Mouse (Mus musculus): Measurements from ENCODE around the gene A630001G21Rik. TPM values are rescaled to one million over a fixed set of nuclear protein-coding genes. Genes with fewer than 3 reads are reported as not detected.
A peak's percentile ranks its signal among the peaks of the same experiment; 100 is the strongest.

The A630001G21Rik gene
- polyA plus RNA-seq, 1 experiment from 2014 or later = 0.97 TPM

- H3K4me2 ChIP-seq (replicated peaks; ENCODE audit: low read depth, low read length) = no peak overlapping the region
- ATAC-seq (ENCODE audit: insufficient number of reproducible peaks, insufficient read depth, low FRiP score, low read depth) = no peak
- no peaks in the 10 kb centered on the region for H3K4me1 ChIP-seq (ENCODE audit: control insufficient read depth, insufficient read depth, low read length)
- H3K36me3 ChIP-seq (ENCODE audit: control insufficient read depth, insufficient read depth, low read length) = no peaks in the 10 kb centered on the region
- H3K9me3 ChIP-seq (ENCODE audit: control insufficient read depth, low read depth, low read length) = no peaks in the 10 kb centered on the region
- no peaks in the 10 kb centered on the region for H3K27me3 ChIP-seq (ENCODE audit: control insufficient read depth, insufficient read depth, low read length)
- no peak overlapping the region for H3K4me3 ChIP-seq (ENCODE audit: low read depth, low read length)
- H3K9ac ChIP-seq (replicated peaks; ENCODE audit: low read depth, low read length) = no peak overlapping the region
- H3K27ac ChIP-seq (ENCODE audit: low read length) = no peak overlapping the region
Measured at GRCm38 (mm10) chr1:85714501-85714900, 63.9 kb downstream of the A630001G21Rik start.

GRCm38 (mm10) chr1:85706754-85707153 is 71.7 kb downstream of the A630001G21Rik start:
- Histone ChIP-seq H3K27me3 (ENCODE audit: control insufficient read depth, insufficient read depth, low read length) (no peaks in the 10 kb centered on the region), H3K4me2 (replicated peaks; ENCODE audit: low read depth, low read length) (no peak overlapping the region), H3K27ac (ENCODE audit: low read length) (no peak overlapping the region), H3K36me3 (ENCODE audit: control insufficient read depth, insufficient read depth, low read length) (no peaks in the 10 kb centered on the region), H3K9ac (replicated peaks; ENCODE audit: low read depth, low read length) (no peak overlapping the region), H3K9me3 (ENCODE audit: control insufficient read depth, low read depth, low read length) (no peaks in the 10 kb centered on the region), H3K4me1 (ENCODE audit: control insufficient read depth, insufficient read depth, low read length) (no peaks in the 10 kb centered on the region), H3K4me3 (ENCODE audit: low read depth, low read length) (no peak overlapping the region)
- 87% methylated on average over 2 of the region's 2 CpGs for WGBS
- no peak for ATAC-seq (ENCODE audit: insufficient number of reproducible peaks, insufficient read depth, low FRiP score, low read depth)

- 91% methylated on average over 1 of the region's 1 CpGs for WGBS
- H3K36me3 ChIP-seq (ENCODE audit: control insufficient read depth, insufficient read depth, low read length) = no peaks in the 10 kb centered on the region
- H3K4me3 ChIP-seq (ENCODE audit: low read depth, low read length) = no peak overlapping the region
- H3K27ac ChIP-seq (ENCODE audit: low read length) = no peak overlapping the region
- no peak overlapping the region for H3K4me2 ChIP-seq (replicated peaks; ENCODE audit: low read depth, low read length)
- H3K4me1 ChIP-seq (ENCODE audit: control insufficient read depth, insufficient read depth, low read length) = no peaks in the 10 kb centered on the region
- H3K27me3 ChIP-seq (ENCODE audit: control insufficient read depth, insufficient read depth, low read length) = no peaks in the 10 kb centered on the region
- ATAC-seq (ENCODE audit: insufficient number of reproducible peaks, insufficient read depth, low FRiP score, low read depth) = no peak
- no peak overlapping the region for H3K9ac ChIP-seq (replicated peaks; ENCODE audit: low read depth, low read length)
- H3K9me3 ChIP-seq (ENCODE audit: control insufficient read depth, low read depth, low read length) = no peaks in the 10 kb centered on the region
Measured at GRCm38 (mm10) chr1:85705552-85705951, 72.9 kb downstream of the A630001G21Rik start.

- Histone ChIP-seq H3K4me1 (ENCODE audit: control insufficient read depth, insufficient read depth, low read length) (no peaks in the 10 kb centered on the region), H3K27ac (ENCODE audit: low read length) (no peak overlapping the region), H3K9ac (replicated peaks; ENCODE audit: low read depth, low read length) (no peak overlapping the region)
Measured at GRCm38 (mm10) chr1:85703245-85704186, 74.9 kb downstream of the A630001G21Rik start.

GRCm38 (mm10) chr1:85702531-85702930 is 75.9 kb downstream of the A630001G21Rik start:
- no peak overlapping the region for H3K27ac ChIP-seq (ENCODE audit: low read length)
- 72% methylated on average over 4 of the region's 4 CpGs for WGBS
- H3K9me3 ChIP-seq (ENCODE audit: control insufficient read depth, low read depth, low read length) = no peaks in the 10 kb centered on the region
- H3K4me1 ChIP-seq (ENCODE audit: control insufficient read depth, insufficient read depth, low read length) = no peaks in the 10 kb centered on the region
- no peaks in the 10 kb centered on the region for H3K36me3 ChIP-seq (ENCODE audit: control insufficient read depth, insufficient read depth, low read length)
- no peak overlapping the region for H3K4me2 ChIP-seq (replicated peaks; ENCODE audit: low read depth, low read length)
- no peak for ATAC-seq (ENCODE audit: insufficient number of reproducible peaks, insufficient read depth, low FRiP score, low read depth)
- H3K9ac ChIP-seq (replicated peaks; ENCODE audit: low read depth, low read length) = no peak overlapping the region
- H3K27me3 ChIP-seq (ENCODE audit: control insufficient read depth, insufficient read depth, low read length) = no peaks in the 10 kb centered on the region
- H3K4me3 ChIP-seq (ENCODE audit: low read depth, low read length) = no peak overlapping the region

More at GRCm38 (mm10) chr1:85703245-85704186, 74.9 kb downstream of the A630001G21Rik start:
- peak overlapping the region; percentile 39 for H3K4me2 ChIP-seq (replicated peaks; ENCODE audit: low read depth, low read length)
- H3K36me3 ChIP-seq (ENCODE audit: control insufficient read depth, insufficient read depth, low read length) = no peaks in the 10 kb centered on the region
- no peaks in the 10 kb centered on the region for H3K27me3 ChIP-seq (ENCODE audit: control insufficient read depth, insufficient read depth, low read length)
- H3K9me3 ChIP-seq (ENCODE audit: control insufficient read depth, low read depth, low read length) = no peaks in the 10 kb centered on the region
- ATAC-seq (ENCODE audit: insufficient number of reproducible peaks, insufficient read depth, low FRiP score, low read depth) = peak; percentile 97
- peak overlapping the region; percentile 26 for H3K4me3 ChIP-seq (ENCODE audit: low read depth, low read length)
- 16% methylated on average over 22 of the region's 22 CpGs for WGBS

- H3K27me3 ChIP-seq (ENCODE audit: control insufficient read depth, insufficient read depth, low read length) = no peaks in the 10 kb centered on the region
- no peaks in the 10 kb centered on the region for H3K4me1 ChIP-seq (ENCODE audit: control insufficient read depth, insufficient read depth, low read length)
- H3K36me3 ChIP-seq (ENCODE audit: control insufficient read depth, insufficient read depth, low read length) = no peaks in the 10 kb centered on the region
- no peak for ATAC-seq (ENCODE audit: insufficient number of reproducible peaks, insufficient read depth, low FRiP score, low read depth)
- WGBS = 76% methylated on average over 4 of the region's 4 CpGs
- no peak overlapping the region for H3K4me3 ChIP-seq (ENCODE audit: low read depth, low read length)
- H3K9me3 ChIP-seq (ENCODE audit: control insufficient read depth, low read depth, low read length) = no peaks in the 10 kb centered on the region
- no peak overlapping the region for H3K27ac ChIP-seq (ENCODE audit: low read length)
- no peak overlapping the region for H3K4me2 ChIP-seq (replicated peaks; ENCODE audit: low read depth, low read length)
- no peak overlapping the region for H3K9ac ChIP-seq (replicated peaks; ENCODE audit: low read depth, low read length)
Measured at GRCm38 (mm10) chr1:85697721-85698493, 80.5 kb downstream of the A630001G21Rik start.

- H3K27me3 ChIP-seq (ENCODE audit: control insufficient read depth, insufficient read depth, low read length) = no peaks in the 10 kb centered on the region
Measured at GRCm38 (mm10) chr1:85695646-85696045, 82.8 kb downstream of the A630001G21Rik start.

GRCm38 (mm10) chr1:85693280-85693679 is 85.2 kb downstream of the A630001G21Rik start:
- no peaks in the 10 kb centered on the region for H3K9me3 ChIP-seq (ENCODE audit: control insufficient read depth, low read depth, low read length)
- no peaks in the 10 kb centered on the region for H3K4me1 ChIP-seq (ENCODE audit: control insufficient read depth, insufficient read depth, low read length)
- ATAC-seq (ENCODE audit: insufficient number of reproducible peaks, insufficient read depth, low FRiP score, low read depth) = no peak
- no peak overlapping the region for H3K4me2 ChIP-seq (replicated peaks; ENCODE audit: low read depth, low read length)
- 66% methylated on average over 3 of the region's 3 CpGs for WGBS
- H3K27ac ChIP-seq (ENCODE audit: low read length) = no peak overlapping the region
- no peaks in the 10 kb centered on the region for H3K36me3 ChIP-seq (ENCODE audit: control insufficient read depth, insufficient read depth, low read length)
- H3K27me3 ChIP-seq (ENCODE audit: control insufficient read depth, insufficient read depth, low read length) = no peaks in the 10 kb centered on the region
- H3K4me3 ChIP-seq (ENCODE audit: low read depth, low read length) = no peak overlapping the region
- no peak overlapping the region for H3K9ac ChIP-seq (replicated peaks; ENCODE audit: low read depth, low read length)

More at GRCm38 (mm10) chr1:85695646-85696045, 82.8 kb downstream of the A630001G21Rik start:
- Histone ChIP-seq H3K4me2 (replicated peaks; ENCODE audit: low read depth, low read length) (no peak overlapping the region), H3K36me3 (ENCODE audit: control insufficient read depth, insufficient read depth, low read length) (no peaks in the 10 kb centered on the region), H3K27ac (ENCODE audit: low read length) (no peak overlapping the region), H3K9ac (replicated peaks; ENCODE audit: low read depth, low read length) (no peak overlapping the region), H3K9me3 (ENCODE audit: control insufficient read depth, low read depth, low read length) (no peaks in the 10 kb centered on the region), H3K4me3 (ENCODE audit: low read depth, low read length) (no peak overlapping the region), H3K4me1 (ENCODE audit: control insufficient read depth, insufficient read depth, low read length) (no peaks in the 10 kb centered on the region)
- ATAC-seq (ENCODE audit: insufficient number of reproducible peaks, insufficient read depth, low FRiP score, low read depth) = no peak
- WGBS = 62% methylated on average over 3 of the region's 3 CpGs
